Mouse (Mus musculus) liver (tissue): ENCODE measurements around the gene Nr4a2.

Experiments used
- DNase-seq: peaks from one replicate; pipeline ENCODE4 v3.0.0-alpha.2; 2020; ENCODE audit warnings: mixed read lengths

Gene Nr4a2

DNA sequence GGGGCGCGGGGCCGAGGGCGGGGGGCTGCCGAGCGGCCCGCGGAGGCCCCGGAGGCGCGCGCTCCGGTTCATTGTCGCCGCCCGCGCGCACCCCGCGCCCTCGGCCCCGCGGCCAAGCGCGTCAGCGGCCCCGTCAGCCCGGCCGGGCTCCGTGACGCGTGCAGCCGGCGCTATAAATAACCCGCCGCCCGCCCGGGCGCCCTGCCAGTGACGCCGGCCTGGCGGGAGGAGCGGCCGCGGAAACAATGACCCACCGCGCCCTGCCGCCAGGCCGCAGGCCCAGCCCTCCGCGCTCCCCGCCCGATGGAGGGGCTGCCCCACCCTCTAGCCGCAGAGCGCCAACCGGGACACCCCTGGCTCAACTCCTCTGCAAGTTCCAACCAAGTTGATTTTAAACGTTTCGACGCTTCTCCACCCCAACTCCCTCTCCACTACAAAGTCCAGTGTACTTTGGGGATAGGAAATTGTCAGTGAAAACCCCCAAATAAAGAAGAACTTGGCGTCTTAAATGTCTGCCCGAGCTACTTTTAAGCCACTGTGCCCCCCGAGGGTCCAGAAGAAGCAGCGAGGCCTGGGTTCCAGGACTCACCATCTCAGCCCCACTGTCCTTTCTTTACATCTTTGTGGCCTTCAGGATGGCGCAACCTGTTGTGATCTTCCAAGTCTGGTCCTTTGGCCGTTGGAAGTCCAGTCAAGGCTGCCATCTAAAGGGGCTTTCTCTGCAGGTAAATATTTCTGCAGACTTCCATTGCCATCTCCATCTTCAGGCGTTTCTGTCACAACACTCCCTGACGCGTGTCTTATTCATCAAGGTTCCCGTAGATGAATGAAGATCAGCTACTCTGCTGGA lies at the start of gene Nr4a2:
Gene Nr4a2 (minus strand): TSS at position 13 of the 850 bp plus-strand sequence.
- peak; percentile 80 for DNase-seq

DNA sequence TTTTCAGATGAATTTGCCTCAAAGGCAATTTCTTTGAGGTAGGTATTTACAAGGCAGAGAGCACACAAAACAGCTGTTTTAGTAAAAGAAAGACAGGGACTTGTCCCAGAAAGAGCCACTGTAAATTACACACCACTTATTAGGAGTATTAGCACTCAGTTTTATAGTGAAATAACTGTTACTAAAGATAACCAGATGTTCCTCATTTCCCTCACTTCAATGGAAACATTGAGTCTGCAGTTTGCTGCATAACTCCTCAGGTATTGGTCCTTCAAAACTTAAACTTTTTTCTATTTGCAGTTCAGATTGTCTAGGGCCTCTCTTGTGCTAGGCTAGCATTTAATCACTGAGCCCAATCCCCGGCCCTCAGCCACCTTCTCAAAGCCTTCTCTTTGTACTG lies 41.6 kb upstream of the Nr4a2 start:
- DNase-seq = no peak

DNA sequence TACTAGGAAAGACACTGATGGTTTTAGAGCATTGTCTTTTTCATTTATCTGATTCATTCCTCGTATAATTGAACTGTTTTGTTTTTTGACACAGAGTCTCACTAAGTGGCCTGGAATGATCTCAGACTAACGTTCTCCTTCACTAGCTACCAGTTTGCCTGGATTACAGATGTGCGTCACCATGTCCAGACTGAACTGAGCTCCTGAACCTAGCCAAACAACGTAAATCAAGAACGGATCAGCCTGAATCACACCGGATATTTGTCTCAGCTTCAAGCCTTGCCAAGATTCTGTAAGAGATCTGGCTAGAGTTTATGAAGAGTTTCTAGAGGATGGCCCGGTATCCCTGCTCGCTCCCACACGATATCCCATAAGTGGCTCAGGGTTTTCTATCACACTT lies 33.0 kb upstream of the Nr4a2 start:
- DNase-seq = no peak

DNA sequence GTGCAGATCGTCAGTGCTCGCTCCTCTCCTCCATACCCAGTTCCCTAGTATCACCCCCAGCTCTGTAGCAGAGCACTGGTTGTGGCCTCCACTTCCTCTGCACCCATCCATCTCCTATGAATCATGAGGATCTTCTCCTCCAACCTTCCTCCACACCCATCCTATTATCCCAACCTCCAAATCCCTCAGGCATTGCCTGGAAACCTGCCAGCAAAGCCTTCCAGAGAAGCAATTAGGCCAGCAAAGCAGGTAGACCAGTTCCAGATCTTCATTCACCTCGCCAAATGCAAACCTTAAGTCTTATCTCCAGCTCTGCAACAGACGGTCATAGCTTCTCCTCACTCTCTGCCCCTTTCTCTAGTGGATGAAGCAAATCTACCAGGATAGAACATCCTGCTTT lies 26.0 kb upstream of the Nr4a2 start:
- DNase-seq = no peak

DNA sequence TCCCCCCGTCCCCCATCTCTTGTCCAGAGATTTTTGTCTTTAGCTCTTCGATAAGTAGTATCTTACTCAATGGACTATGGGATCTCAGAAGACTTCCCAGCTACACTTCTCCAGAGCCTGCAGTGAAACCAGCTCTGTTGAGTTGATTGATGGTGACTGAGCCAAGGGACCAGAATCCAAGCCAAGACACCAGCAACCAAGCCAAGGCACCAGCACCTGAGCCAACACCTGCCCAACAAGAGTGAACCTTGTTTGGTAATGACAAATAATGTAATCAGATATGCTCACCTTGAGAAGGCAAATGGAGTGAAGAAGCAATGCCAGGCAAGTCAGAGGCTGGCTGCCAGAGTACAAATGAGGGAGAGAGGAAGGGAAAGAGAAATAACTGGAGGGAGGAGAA lies 24.4 kb upstream of the Nr4a2 start:
- DNase-seq = no peak

DNA sequence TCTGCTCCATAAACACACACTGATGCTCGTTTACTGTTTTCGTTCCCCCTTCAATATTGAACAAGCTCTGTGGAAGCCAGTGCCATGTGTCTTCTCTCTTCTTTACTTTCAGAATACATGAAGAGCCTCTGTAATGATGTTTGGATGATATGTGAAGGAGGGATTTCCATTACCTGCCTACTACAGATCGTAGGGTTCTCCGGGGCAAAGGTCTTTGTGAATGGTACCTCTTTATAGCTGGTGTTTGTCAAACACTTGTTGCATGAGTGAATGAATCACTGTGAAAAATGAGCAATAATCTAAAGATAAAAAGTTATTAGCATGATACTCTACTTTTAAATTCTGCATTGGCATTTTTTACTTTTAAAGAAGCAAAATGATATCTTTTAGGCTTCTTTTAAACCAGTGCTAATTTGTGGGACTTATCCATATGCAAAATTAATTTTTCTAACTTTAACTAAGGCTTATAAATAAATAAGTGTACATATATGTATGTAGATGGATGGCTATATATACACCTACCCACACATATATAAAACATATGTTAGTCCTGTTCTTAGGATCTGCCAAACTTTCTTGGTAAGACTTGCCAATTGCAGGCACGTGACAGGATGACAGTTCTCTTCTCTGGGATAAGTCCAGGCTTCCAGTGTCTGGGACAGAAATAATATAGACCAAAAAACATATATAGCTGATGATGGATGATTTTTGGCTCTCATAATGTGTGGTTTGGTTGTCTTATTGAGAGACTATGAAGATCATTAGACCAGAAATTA lies 22.0 kb upstream of the Nr4a2 start:
- no peak for DNase-seq

DNA sequence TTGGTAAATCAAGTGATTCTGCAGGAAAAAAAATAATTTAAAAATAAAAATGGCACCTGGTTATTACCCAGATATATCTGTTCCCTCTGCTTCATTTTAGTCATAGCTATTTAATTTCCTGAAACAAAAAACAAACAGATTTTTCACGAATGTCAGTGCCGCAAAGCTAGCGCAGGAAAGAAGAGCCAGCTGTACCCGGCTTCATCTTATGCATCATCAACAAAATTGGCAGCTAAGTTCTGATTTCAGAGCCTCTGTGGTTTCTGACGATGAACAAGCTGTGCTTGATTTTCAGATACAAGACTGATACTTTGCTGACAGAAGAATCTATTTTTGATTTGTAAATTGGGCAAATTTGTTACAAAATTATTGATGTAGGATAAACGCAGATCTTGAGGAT lies 14.8 kb upstream of the Nr4a2 start:
- no peak for DNase-seq

DNA sequence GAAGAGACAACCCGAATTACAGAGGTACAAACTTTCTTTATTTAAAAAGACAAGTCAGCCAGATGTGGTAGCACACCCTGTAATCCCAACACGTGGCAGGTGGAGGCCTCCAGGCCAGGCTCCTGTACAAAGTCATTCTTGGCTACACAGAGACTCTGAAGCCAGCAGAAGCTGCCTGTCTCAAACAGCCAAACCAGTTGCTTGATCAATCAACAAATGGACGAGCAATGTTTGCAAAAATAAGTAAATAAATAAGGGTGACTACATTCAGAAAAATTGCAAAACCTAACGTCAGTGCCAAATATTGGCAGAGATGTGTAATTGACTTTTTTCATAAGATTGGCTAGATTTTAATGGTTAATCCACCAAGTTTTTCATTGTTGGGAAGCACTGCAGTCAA lies 3.7 kb upstream of the Nr4a2 start:
- no peak for DNase-seq

DNA sequence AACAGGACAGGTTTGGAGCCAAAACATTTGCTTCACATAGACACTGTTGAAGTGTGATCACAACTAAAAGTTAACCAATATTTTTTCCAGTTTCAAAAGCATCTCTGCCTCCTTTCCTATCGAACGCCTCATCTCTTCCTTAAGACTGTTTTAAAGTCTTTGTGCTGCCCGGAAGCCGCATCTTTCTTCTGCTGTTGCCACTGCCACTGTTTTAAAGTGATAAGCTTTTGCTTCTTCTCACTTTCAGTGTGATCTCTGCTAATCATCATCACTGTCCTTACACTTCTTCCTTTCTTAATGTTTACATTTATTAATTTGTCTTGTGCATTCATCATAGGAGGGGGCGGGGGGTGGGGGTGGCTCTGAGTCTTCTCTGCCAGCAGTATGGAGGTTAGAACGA lies 2.1 kb upstream of the Nr4a2 start:
- no peak for DNase-seq

DNA sequence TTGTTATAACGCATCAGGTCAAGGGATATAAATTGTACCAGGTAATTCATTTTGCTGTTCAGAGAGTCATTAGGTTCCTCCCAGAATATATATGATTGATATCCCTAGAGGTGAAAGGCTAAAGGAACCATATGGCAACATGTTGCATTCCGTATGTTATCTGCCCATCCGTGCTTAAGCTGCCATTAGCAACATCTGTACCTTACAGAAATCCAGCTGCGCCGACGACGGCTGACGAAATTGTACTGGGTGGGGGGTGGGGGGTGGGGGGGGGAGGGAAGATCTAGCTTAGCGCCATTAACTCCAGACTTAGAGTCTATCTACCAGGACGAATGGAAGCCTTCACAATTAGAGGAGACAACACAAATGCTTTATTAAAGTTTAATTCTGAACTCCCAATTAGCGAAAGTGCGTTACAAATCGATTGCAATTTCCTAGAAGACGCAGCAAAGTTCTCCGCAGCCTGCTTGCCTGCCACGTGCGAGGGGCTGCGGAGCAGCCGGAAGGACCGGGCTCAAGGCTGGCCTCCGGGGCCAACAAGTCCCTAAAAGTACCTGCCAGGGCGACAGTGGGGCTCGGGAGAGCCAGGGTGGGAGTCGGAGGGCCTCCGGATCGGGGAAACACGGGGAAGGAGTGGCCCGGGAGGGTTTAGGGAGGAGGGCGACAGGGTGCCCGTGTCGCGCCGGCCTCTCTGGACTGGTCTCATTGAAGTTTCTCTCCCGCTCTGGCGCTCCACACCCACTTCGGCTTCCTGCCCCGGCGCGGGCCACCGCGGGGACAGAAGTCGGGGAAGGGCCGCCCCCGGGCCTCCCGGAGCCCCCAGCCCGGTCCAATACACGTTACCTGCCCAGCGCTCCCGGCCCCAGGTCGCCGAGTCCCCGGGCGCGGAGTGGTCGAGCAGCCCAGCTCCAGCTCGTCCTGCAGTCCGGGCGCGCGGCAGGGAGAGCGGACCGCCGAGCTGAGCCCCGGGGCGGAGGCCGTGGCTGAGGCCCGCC lies 520 bp downstream of the Nr4a2 start:
- DNase-seq = peak; percentile 58

DNA sequence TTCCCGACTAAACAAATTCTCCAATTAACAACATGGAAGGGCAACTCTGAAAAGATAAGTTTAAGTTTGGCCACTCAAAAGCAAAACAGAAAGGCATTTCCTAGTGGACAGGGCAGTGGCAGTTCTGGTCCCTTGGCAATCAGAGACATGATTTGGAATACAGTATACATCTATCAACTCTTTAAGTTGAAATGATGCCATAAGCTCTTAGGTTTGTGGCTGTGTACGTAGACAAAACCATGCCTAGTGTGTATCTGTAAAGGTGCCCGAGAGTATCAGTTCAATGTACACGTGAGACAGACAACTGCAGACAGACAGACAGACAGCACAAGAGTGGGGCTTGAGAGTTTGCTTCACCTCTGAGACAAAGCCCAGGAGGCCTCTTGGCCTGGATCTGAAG lies 2.7 kb downstream of the Nr4a2 start:
- no peak for DNase-seq

DNA sequence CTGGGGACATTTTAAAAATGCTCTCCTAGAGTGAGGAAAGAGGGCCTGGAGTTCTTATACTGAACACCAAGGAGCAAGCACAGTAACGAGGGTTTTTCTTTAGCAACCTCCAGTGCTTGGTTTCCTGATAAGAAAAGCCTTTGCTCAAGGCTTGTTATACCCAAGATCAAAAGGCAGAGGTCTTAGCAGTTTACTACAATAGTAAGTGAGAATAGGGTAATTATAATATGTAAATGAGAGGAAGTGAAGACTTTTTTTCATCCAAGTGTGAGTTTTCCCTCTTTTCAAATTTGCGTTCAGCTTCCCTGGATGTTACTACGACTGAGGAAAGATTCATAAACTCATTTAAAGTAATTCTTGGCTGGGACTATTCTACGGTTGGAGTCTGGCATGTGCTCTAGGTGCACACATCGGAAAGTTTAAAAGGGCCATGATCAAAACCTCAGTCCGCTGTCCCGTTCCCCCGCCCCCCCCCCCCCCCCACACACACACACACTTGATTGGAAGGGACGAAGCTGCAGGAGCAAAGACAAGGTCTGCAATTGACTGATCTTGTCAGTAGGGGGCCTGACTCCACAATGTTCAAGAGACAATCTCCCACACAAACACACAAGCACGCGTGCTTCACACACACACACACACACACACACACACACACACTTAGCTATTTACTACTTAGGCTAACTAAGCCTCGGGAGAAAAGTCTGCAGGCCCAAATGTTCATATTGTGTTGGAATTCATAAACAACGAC lies 6.4 kb downstream of the Nr4a2 start:
- peak; percentile 72 for DNase-seq

DNA sequence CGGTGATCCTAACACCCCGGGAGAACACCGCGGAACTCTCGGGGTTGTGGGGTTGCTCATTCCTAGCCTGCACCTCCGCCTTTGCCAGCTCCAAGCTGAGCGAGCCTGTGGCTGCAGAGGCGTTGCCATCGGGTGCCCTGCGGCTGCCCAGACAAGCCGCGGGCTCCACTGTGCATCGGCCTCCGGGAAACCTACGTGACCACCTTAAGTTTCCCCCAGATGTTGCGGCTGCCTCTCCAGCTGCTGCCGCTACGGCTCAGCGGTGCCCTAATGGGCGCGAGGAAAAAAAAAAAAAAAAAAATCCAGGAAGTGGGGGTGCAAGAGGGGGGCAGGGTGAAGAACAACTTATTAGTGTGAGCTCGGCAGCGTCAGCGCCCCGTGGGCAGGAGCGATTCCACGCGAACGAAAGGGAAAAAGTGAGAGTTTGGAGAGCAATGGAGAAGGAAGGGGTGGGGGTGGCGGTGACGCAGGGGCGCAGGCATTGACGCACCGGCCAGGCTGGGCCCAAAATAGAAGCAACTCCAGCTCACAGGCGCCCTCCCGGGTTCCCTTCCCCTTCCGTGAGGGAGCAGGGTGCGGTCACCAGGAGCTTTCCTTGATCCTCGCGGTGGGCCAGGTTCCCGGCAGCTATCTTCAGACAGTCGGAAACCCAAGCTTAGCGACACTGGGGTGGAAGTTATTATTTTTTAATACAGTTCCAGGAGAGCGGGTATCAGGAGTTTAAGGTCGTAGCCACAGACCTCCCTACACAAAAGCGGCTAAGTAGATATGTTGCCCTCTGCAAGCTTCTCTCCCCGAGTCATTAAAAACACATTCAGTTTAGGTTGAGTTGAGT lies 7.2 kb downstream of the Nr4a2 start:
- peak; percentile 76 for DNase-seq

DNA sequence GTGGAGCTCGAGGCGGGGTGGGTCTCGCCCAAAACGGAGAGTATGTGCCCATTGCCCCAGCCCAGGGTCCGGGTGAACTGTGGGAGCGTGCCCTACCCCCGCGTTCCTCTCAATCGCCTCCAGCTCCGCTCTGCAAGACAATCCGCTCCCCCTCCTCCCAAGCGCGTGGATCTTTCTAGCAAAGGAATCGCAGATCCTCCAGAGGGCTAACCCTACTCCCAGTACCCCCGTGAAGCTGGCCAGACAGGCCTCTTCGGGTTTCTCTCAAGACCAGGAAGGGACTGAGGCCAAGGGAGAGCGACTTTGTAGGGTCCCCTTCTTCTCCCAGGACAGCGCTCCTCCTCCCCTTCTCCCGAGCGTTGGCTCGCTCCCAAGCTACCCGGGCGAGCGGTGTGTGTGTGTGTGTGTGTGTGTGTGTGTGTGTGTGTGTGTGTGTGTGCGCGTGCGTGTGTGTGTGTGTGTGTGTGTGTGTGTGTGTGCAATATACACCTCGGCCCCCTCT lies 7.9 kb downstream of the Nr4a2 start:
- peak; percentile 35 for DNase-seq

DNA sequence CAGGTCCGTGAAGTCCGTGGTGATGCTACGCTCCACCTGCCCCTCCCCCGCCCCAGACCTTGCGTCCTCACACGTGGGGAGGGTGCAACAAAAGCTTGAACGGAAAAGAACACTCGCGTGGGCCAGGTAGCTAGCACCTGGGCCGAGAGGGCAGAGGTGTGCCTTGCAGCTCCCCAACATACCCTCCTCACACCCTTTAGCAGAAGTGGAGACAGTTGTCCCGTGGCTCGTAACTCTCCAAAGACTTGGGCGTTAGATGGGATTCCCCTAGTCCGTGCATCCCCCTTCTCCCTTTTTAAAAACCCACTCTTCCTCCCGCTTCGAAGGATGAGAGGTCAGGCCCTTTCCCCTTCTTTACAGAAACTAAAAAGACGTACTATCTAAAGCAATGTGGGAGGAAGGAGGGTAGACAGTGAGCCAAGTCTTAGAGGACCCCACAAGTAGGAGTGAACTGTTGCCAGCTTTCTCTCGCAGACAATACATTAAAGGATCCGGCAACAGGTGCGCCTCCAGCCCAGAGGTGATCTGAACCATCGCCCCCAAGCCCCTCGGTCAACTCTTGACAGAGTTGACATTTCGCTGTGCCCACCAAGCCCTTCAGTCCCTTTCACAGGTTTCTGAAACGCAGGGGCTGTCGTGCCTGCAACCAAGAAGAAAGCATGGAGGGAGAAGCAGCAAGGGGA lies 8.5 kb downstream of the Nr4a2 start:
- no peak for DNase-seq

DNA sequence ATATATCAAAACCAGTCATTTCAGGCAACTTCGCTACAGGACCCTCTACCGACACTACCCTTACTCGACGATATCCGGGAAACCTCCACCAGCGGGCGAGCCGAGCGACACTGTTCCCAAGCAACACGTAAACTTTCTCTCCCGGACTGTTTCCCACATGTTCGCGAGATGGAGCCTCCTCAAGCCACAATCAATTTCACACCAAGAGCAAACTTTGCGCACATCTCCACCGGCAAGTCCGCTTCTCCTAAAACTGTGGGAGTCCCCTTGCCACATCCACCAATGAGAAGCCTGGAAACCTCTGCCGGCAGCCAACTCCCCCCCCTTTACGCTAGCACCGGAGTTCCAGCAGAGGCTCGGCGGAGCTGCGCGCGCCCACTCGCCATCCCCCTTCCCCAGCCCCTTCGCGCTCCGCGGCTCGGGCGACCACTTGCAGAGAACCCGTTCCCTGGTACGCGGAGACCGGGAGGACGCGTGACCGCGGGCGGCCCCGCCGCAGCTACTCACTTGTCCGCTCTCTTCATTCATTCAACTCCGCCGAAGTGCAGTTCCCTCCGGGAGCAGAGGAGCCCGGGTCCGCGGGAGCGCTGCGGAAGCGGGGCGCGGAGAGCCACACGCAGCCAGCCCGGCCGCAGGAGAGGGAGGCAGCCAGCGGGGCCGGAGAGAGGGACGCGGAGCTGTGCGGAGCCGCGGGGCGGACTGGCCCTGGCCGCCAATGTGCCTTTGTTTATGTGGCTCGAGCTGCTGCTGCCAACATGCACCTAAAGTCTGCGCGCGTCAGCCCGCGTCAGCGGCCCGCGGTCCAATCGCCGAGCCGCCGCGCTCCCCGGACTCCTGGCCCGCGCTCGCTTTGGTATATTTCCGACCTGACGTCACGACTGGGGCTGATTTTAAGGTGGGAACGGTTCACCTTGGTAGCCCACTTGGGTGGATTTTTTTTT lies 9.3 kb downstream of the Nr4a2 start:
- DNase-seq = peak; percentile 77

DNA sequence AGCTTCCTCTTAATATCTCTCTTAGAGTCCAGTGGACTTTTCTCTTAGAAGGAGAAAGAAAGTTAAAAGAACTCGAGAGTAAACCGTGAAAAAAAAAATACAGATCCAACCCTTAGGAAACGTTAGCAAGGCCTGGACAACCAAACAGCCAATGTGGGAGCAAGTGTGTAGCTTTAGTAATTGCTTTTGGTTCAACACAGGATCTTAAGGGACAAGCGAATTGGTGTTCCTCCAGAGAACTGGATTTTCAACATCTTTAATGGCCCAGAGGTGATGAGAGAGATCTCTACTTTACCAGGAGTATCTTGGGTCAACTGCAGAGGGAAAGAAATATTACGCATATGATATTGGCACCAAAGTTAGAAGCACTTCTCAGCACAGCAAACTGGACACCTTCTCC lies 10.4 kb downstream of the Nr4a2 start:
- DNase-seq = no peak

DNA sequence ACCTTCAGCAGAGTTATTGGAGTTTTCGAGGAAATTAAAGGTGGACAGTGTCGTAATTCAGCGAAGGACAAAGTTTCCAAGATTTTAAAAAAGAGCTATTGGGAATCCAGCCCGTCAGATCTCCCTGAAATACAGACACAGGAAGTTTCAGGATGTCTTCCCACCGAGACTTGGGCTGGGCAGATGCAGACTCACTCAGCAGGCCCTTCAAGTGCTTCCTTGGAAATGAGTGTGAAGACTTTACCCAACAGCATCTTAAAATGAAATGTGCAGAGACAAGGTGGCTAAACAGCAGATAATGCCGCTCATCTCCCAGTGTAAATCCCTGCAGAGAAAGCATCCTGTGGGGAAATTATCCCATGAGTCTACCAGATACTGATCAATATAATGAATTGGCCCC lies 10.9 kb downstream of the Nr4a2 start:
- DNase-seq = no peak
